Mouse (Mus musculus): ENCODE measurements at regions not wholly inside any gene's neighbourhood (a gene's known extent, or its start where the extent isn't known, plus 50 kb on each side); places are given as distances from the start of the nearest gene placed in this dataset.

- Histone ChIP-seq H3K4me1 (ENCODE audit: insufficient read depth, low read depth, low read length) (no peaks in the 10 kb centered on the region), H3K36me3 (replicated peaks) (no peaks in the 10 kb centered on the region), H3K4me3 (ENCODE audit: low read depth, low read length) (no peak overlapping the region), H3K27me3 (ENCODE audit: insufficient read depth, low read length) (no peaks in the 10 kb centered on the region), H3K9me3 (replicated peaks) (peaks cover 29% of the 10 kb centered on the region)
- TF ChIP-seq GATA2 (IDR thresholded peaks at IDR 0.05; ENCODE audit: borderline replicate concordance, low read depth, low read length) (no peak), POLR2AphosphoS5 (IDR thresholded peaks at IDR 0.05; ENCODE audit: insufficient replicate concordance, low read depth, low read length) (no peak), TAL1 (conservative IDR thresholded peaks at IDR 0.05; ENCODE audit: low read depth, low read length) (no peak), CTCF (IDR thresholded peaks at IDR 0.05; ENCODE audit: low read depth, low read length) (no peak), GATA1 (IDR thresholded peaks at IDR 0.05; ENCODE audit: borderline replicate concordance, low read length) (no peak)
- ATAC-seq (ENCODE audit: extremely low read depth, insufficient number of reproducible peaks, low FRiP score, poor library complexity, severe bottlenecking) (no peak), DNase-seq (ENCODE audit: low spot score) (no peak)
Measured at GRCm38 (mm10) chr14:105718676-105719441, 177.8 kb downstream of the Spry2 start.

DNA sequence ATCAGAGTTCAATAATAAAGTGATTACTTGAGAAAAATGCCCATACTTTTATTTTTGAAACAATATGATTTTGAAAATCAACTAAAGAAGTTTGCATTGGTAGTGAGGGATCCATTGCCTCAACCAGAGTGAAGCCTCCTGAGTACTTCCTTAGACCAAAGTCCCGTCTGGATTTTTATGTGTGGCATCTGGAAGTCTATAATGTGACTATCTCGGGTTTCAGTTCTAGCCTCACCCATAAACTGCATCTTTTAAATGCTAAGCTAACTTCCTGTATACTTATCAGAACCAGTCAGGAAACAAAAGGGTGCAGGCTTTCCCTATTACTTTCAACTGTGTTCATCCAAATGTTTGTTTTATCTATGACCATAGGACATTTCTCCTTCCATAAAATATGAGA lies 178.8 kb downstream of the Spry2 start:
- TF ChIP-seq TAL1 (conservative IDR thresholded peaks at IDR 0.05; ENCODE audit: low read depth, low read length) (no peak), POLR2AphosphoS5 (IDR thresholded peaks at IDR 0.05; ENCODE audit: insufficient replicate concordance, low read depth, low read length) (no peak), CTCF (IDR thresholded peaks at IDR 0.05; ENCODE audit: low read depth, low read length) (no peak), GATA2 (IDR thresholded peaks at IDR 0.05; ENCODE audit: borderline replicate concordance, low read depth, low read length) (no peak), GATA1 (IDR thresholded peaks at IDR 0.05; ENCODE audit: borderline replicate concordance, low read length) (no peak)
- no peak for DNase-seq (ENCODE audit: low spot score)
- Histone ChIP-seq H3K36me3 (replicated peaks) (no peaks in the 10 kb centered on the region), H3K9me3 (replicated peaks) (peaks cover 23% of the 10 kb centered on the region), H3K4me1 (ENCODE audit: insufficient read depth, low read depth, low read length) (no peaks in the 10 kb centered on the region), H3K27me3 (ENCODE audit: insufficient read depth, low read length) (no peaks in the 10 kb centered on the region), H3K4me3 (ENCODE audit: low read depth, low read length) (no peak overlapping the region)
- no peak for ATAC-seq (ENCODE audit: extremely low read depth, insufficient number of reproducible peaks, low FRiP score, poor library complexity, severe bottlenecking)

DNA sequence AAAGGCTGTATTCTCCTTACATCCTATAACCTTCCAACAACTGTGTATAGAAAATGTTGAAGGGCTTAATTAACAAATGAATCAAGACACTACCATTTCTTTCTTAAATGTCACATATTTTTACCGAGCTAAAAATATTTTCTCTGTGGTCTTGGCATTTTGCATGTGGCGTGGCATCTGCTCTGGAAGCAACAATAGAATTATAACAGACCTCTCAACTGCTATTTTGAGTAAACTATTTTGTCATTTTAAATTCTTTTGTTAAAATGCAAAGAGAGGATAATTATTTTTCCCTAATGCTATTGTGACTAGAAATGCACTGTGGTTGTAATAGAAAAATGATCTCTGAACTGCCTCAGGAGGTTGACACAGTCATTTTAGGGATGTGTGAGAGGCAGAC lies 187.9 kb downstream of the Spry2 start:
- no peak for DNase-seq (ENCODE audit: low spot score)
- ATAC-seq (ENCODE audit: extremely low read depth, insufficient number of reproducible peaks, low FRiP score, poor library complexity, severe bottlenecking) = no peak
- no peaks in the 10 kb centered on the region for H3K4me1 ChIP-seq (ENCODE audit: insufficient read depth, low read depth, low read length)
- no peaks in the 10 kb centered on the region for H3K27me3 ChIP-seq (ENCODE audit: insufficient read depth, low read length)
- no peak for TF ChIP-seq GATA1 (IDR thresholded peaks at IDR 0.05; ENCODE audit: borderline replicate concordance, low read length)
- no peak for TF ChIP-seq POLR2AphosphoS5 (IDR thresholded peaks at IDR 0.05; ENCODE audit: insufficient replicate concordance, low read depth, low read length)
- no peak for TF ChIP-seq GATA2 (IDR thresholded peaks at IDR 0.05; ENCODE audit: borderline replicate concordance, low read depth, low read length)
- TF ChIP-seq CTCF (IDR thresholded peaks at IDR 0.05; ENCODE audit: low read depth, low read length) = no peak
- no peak for TF ChIP-seq TAL1 (conservative IDR thresholded peaks at IDR 0.05; ENCODE audit: low read depth, low read length)
- no peaks in the 10 kb centered on the region for H3K36me3 ChIP-seq (replicated peaks)
- no peak overlapping the region for H3K4me3 ChIP-seq (ENCODE audit: low read depth, low read length)
- H3K9me3 ChIP-seq (replicated peaks) = peaks cover 30% of the 10 kb centered on the region

DNA sequence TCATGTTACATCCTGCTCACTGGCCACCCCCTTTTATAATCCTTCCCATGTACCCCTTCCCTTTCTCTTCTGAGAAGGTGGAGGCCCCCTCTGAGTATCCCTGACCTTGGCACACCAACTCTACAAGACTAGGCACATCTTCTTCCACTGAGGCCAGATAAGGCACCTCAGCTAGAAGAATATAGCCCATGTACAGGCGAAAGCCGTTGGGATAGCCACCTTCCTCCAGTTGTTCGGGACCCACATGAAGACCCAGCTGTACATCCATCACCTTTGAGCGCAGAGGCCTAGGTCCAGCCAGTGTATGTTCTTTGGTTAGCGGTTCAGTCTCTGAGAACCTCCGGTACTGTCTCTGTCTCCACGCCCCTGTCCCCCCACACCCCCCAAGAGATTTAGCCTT lies 189.9 kb downstream of the Spry2 start:
- H3K4me1 ChIP-seq (ENCODE audit: insufficient read depth, low read depth, low read length) = no peaks in the 10 kb centered on the region
- no peaks in the 10 kb centered on the region for H3K27me3 ChIP-seq (ENCODE audit: insufficient read depth, low read length)
- TF ChIP-seq GATA2 (IDR thresholded peaks at IDR 0.05; ENCODE audit: borderline replicate concordance, low read depth, low read length) (no peak), POLR2AphosphoS5 (IDR thresholded peaks at IDR 0.05; ENCODE audit: insufficient replicate concordance, low read depth, low read length) (no peak), CTCF (IDR thresholded peaks at IDR 0.05; ENCODE audit: low read depth, low read length) (no peak), GATA1 (IDR thresholded peaks at IDR 0.05; ENCODE audit: borderline replicate concordance, low read length) (no peak), TAL1 (conservative IDR thresholded peaks at IDR 0.05; ENCODE audit: low read depth, low read length) (no peak)
- no peak for DNase-seq (ENCODE audit: low spot score)
- no peaks in the 10 kb centered on the region for H3K36me3 ChIP-seq (replicated peaks)
- peaks cover 30% of the 10 kb centered on the region for H3K9me3 ChIP-seq (replicated peaks)
- ATAC-seq (ENCODE audit: extremely low read depth, insufficient number of reproducible peaks, low FRiP score, poor library complexity, severe bottlenecking) = no peak
- H3K4me3 ChIP-seq (ENCODE audit: low read depth, low read length) = no peak overlapping the region

GRCm38 (mm10) chr14:105698616-105699015 lies 198.0 kb downstream of the Spry2 start:
- no peaks in the 10 kb centered on the region for H3K27me3 ChIP-seq (ENCODE audit: insufficient read depth, low read length)
- TF ChIP-seq TAL1 (conservative IDR thresholded peaks at IDR 0.05; ENCODE audit: low read depth, low read length) = no peak
- no peak for TF ChIP-seq CTCF (IDR thresholded peaks at IDR 0.05; ENCODE audit: low read depth, low read length)
- TF ChIP-seq POLR2AphosphoS5 (IDR thresholded peaks at IDR 0.05; ENCODE audit: insufficient replicate concordance, low read depth, low read length) = no peak
- no peak for TF ChIP-seq GATA2 (IDR thresholded peaks at IDR 0.05; ENCODE audit: borderline replicate concordance, low read depth, low read length)
- no peak for TF ChIP-seq GATA1 (IDR thresholded peaks at IDR 0.05; ENCODE audit: borderline replicate concordance, low read length)
- no peaks in the 10 kb centered on the region for H3K36me3 ChIP-seq (replicated peaks)
- no peak for ATAC-seq (ENCODE audit: extremely low read depth, insufficient number of reproducible peaks, low FRiP score, poor library complexity, severe bottlenecking)
- H3K4me3 ChIP-seq (ENCODE audit: low read depth, low read length) = no peak overlapping the region
- DNase-seq (ENCODE audit: low spot score) = no peak
- peaks cover 19% of the 10 kb centered on the region for H3K9me3 ChIP-seq (replicated peaks)
- no peaks in the 10 kb centered on the region for H3K4me1 ChIP-seq (ENCODE audit: insufficient read depth, low read depth, low read length)

GRCm38 (mm10) chr14:105698086-105698485 lies 198.5 kb downstream of the Spry2 start:
- DNase-seq (ENCODE audit: low spot score) = no peak
- Histone ChIP-seq H3K36me3 (replicated peaks) (no peaks in the 10 kb centered on the region), H3K4me3 (ENCODE audit: low read depth, low read length) (no peak overlapping the region), H3K9me3 (replicated peaks) (peaks cover 22% of the 10 kb centered on the region), H3K4me1 (ENCODE audit: insufficient read depth, low read depth, low read length) (no peaks in the 10 kb centered on the region), H3K27me3 (ENCODE audit: insufficient read depth, low read length) (no peaks in the 10 kb centered on the region)
- no peak for ATAC-seq (ENCODE audit: extremely low read depth, insufficient number of reproducible peaks, low FRiP score, poor library complexity, severe bottlenecking)
- TF ChIP-seq POLR2AphosphoS5 (IDR thresholded peaks at IDR 0.05; ENCODE audit: insufficient replicate concordance, low read depth, low read length) = no peak
